Mouse (Mus musculus) adrenal gland, adult 8-10 months (tissue): ENCODE data around the gene Tdp1. TPM values are rescaled to one million over a fixed set of nuclear protein-coding genes. Genes with fewer than 3 reads are reported as not detected.

Experiments
- DNase-seq: peaks from one replicate; pipeline ENCODE4 v3.0.0; 2022
- microRNA-seq, 2 experiments: library from miRNA; unstranded; fragments of <30 nt; microRNA quantifications; one replicate each; pipeline ENCODE4 v1.2.0; 2022
- total RNA-seq, 4 experiments: library from RNA; stranded (reverse); gene quantifications; 2 replicates each; pipeline ENCODE4 v1.2.4; 2022

Gene Tdp1
- total RNA-seq, 4 experiments from 2014 or later = 12.2 to 23.8 (median 14.9) TPM

GRCm38 (mm10) chr12:100000381-100000780 is 116.1 kb downstream of the Tdp1 start:
- DNase-seq = no peak

DNA sequence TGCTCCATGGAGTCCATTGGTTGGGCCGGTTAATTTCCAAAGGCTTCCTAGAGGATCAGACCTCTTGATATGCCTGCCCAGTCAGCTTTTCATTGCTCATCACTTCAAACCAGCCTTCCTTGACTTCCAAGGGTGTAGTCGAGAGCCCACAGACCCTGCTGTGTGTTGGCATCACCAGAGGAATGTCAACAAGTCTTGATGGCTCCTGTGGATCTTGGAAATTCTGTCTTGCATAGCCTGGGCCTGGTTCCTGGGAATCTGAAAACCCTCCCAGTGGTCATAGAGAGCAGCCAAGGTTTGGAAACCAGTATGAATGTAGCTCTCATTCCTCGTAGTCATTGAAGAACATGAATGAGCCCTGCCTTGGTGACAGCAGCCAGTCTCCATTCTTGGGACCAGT is 116.9 kb downstream of the Tdp1 start:
- DNase-seq = no peak

DNA sequence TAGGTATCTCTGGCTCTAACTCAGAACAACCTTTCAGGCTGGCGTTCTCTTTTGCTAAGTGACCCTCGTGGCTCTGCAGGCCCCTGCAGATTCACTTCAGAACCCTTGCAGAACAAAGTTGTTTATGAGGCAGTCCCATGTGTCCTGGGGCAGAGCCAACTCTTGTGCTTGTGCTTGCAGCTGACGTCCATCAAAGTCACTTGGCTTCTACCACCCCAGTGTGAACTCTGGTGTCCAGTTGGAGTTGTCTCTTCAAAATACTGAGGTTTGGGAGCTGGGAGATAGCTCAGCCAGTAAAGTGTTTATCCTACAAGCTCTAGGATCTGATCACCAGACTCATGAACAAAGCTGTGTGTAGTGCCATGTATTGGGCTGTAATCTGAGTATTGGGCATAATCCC is 117.6 kb downstream of the Tdp1 start:
- DNase-seq = no peak

GRCm38 (mm10) chr12:100002914-100003587 is 118.7 kb downstream of the Tdp1 start:
- no peak for DNase-seq

Small RNAs within 50 kb of the gene (microRNA-seq; reads per million reads assigned to microRNA genes)
- gene Gm23291 = 0 reads per million in 2 experiments

Other genes starting within 250 kb of the Tdp1 start
- under 1 TPM; 0.13 to 0.49 (median 0.30) TPM for gene Efcab11, start 78 bp upstream of the Tdp1 start, total RNA-seq
- gene Kcnk13, start 80.0 kb downstream of the Tdp1 start, total RNA-seq = 1 to 10 TPM; 1.0 to 1.3 (median 1.1) TPM
- 100 to 1,000 TPM; 185 to 258 (median 197) TPM for gene Psmc1, start 225.6 kb downstream of the Tdp1 start, total RNA-seq